ENCODE assay signal across 20 mouse cellular contexts in the genomic region with DNA sequence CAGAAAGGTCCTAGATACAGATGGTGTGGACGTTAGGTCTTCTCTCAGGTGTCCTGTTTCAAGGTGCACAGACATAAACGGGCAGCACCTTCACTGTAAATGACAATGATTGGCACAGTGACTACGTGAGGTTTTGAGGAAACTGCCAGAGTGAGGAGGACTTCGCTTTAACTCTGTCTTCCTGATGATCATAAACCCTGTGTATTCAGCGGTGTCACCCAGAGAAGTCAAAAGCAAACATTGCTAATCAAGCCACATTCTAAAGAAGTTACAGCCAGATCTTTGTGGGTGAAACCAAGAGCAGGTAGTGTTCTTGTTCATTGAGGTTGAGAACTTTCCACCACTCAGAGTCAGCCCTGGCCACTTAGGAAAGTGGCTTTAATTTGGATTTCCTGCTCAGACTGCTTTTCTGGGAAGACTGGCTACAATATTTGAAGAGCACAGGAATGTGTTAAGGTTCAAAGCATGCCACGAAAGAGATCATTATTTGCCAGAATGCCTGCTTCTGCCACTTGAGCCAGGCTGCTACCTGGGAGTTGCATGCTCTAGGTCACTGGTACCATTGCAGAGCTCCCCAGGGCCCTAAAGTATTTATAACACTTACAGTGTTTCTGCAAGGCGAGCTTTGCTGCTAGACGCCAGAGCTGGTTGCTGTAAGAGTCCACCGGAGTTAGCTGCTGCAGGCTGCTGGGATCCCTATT. TPM values are rescaled to one million over a fixed set of nuclear protein-coding genes. Genes with fewer than 3 reads are reported as not detected.
A peak's percentile ranks its signal among the peaks of the same experiment; 100 is the strongest.
DNase-seq lines count a peak whose midpoint lies in the region; ATAC-seq and TF ChIP-seq lines count a peak whose summit lies in the region.
"Had no signal": no experiment of that assay in that cellular context is flagged by ENCODE, and none has a peak within 500 bp of the region (broad histone marks: within the 10 kb centered on the region; RNA-seq: fewer than 3 reads in every experiment).

No protein-coding gene starts in this region.

- ATAC-seq in embryonic facial prominence, embryonic 14.5 days (ENCODE audit: low read depth): no peak
- ATAC-seq in limb, embryonic 13.5 days (ENCODE audit: low FRiP score, low read depth): no peak
- ATAC-seq in lung, postnatal 0 days: peak; percentile 26; the same call in 1 of the 2 replicates
- ATAC-seq: forebrain, embryonic 13.5 days; intestine, embryonic 15.5 days had no signal

- WGBS in embryonic facial prominence, embryonic 14.5 days: 59% methylated on average over 9 of the region's 9 CpGs
- WGBS in embryonic facial prominence, embryonic 10.5 days: 68% methylated on average over 9 of the region's 9 CpGs
- WGBS in limb, embryonic 13.5 days: 47% methylated on average over 9 of the region's 9 CpGs
- 67% methylated on average over 9 of the region's 9 CpGs for WGBS in limb, embryonic 10.5 days
- 46% methylated on average over 9 of the region's 9 CpGs for WGBS in lung, postnatal 0 days

- peak; percentile 11 for DNase-seq in embryonic facial prominence, embryonic 14.5 days (ENCODE audit: low spot score)
- no peak for DNase-seq in embryonic facial prominence, embryonic 10.5 days (ENCODE audit: low spot score)
- no peak for DNase-seq in limb, embryonic 10.5 days (ENCODE audit: low spot score)
- peak; percentile 31 for DNase-seq in lung, postnatal 0 days (ENCODE audit: low spot score)
- DNase-seq in lung, postnatal 25 days (ENCODE audit: low spot score): no peak
- DNase-seq: adrenal gland, adult 8-10 months; cerebellum, adult 18-20 months; cerebellum, adult 9-11 months; cerebellum, postnatal 36 days; gastrocnemius, adult 2 months; gastrocnemius, postnatal 25 days; heart, postnatal 14 days had no signal

- no peak for TF ChIP-seq EP300 in lung, postnatal 0 days (IDR thresholded peaks at IDR 0.05)

- H3K27ac ChIP-seq in embryonic facial prominence, embryonic 14.5 days (replicated peaks; ENCODE audit: low read depth, low read length): no peak overlapping the region
- no peak overlapping the region for H3K27ac ChIP-seq in embryonic facial prominence, embryonic 10.5 days (replicated peaks)
- peak overlapping the region; percentile 28; the same call in 1 of the 2 replicates for H3K27ac ChIP-seq in limb, embryonic 13.5 days
- no peak overlapping the region for H3K27ac ChIP-seq in limb, embryonic 10.5 days
- H3K27ac ChIP-seq in lung, postnatal 0 days (ENCODE audit: low read length): no peak overlapping the region
- H3K27ac ChIP-seq: embryonic facial prominence, embryonic 12.5 days; forebrain, embryonic 13.5 days; gastrocnemius, adult 2 months; heart, embryonic 15.5 days; hindbrain, embryonic 10.5 days; hindbrain, embryonic 14.5 days; intestine, embryonic 15.5 days had no signal

- no peak overlapping the region for H3K4me3 ChIP-seq in embryonic facial prominence, embryonic 14.5 days (ENCODE audit: low read depth, low read length)
- no peak overlapping the region for H3K4me3 ChIP-seq in embryonic facial prominence, embryonic 10.5 days
- H3K4me3 ChIP-seq in limb, embryonic 13.5 days: no peak overlapping the region
- H3K4me3 ChIP-seq in limb, embryonic 10.5 days: no peak overlapping the region
- no peak overlapping the region for H3K4me3 ChIP-seq in lung, postnatal 0 days (ENCODE audit: low read depth, low read length)
- H3K4me3 ChIP-seq: embryonic facial prominence, embryonic 12.5 days; forebrain, embryonic 13.5 days; gastrocnemius, adult 2 months; heart, embryonic 15.5 days; hindbrain, embryonic 10.5 days; intestine, embryonic 15.5 days had no signal

- H3K9ac ChIP-seq in embryonic facial prominence, embryonic 14.5 days (ENCODE audit: low read depth, low read length): no peak overlapping the region
- no peak overlapping the region for H3K9ac ChIP-seq in limb, embryonic 13.5 days
- H3K9ac ChIP-seq in lung, postnatal 0 days (replicated peaks; ENCODE audit: low read depth): no peak overlapping the region
- H3K9ac ChIP-seq: embryonic facial prominence, embryonic 12.5 days; forebrain, embryonic 13.5 days; heart, embryonic 15.5 days; hindbrain, embryonic 14.5 days; intestine, embryonic 15.5 days had no signal

- H3K4me2 ChIP-seq in embryonic facial prominence, embryonic 14.5 days (ENCODE audit: low read depth, low read length): no peak overlapping the region
- H3K4me2 ChIP-seq in limb, embryonic 13.5 days (replicated peaks): no peak overlapping the region; the same call in 1 of the 2 replicates
- H3K4me2 ChIP-seq in lung, postnatal 0 days (replicated peaks; ENCODE audit: low read depth, low read length): no peak overlapping the region
- H3K4me2 ChIP-seq: embryonic facial prominence, embryonic 12.5 days; forebrain, embryonic 13.5 days; heart, embryonic 11.5 days; heart, embryonic 15.5 days; hindbrain, embryonic 14.5 days; intestine, embryonic 15.5 days had no signal

- no peaks in the 10 kb centered on the region for H3K9me3 ChIP-seq in embryonic facial prominence, embryonic 14.5 days (ENCODE audit: control insufficient read depth, low read length)
- H3K9me3 ChIP-seq in embryonic facial prominence, embryonic 10.5 days: no peaks in the 10 kb centered on the region
- no peaks in the 10 kb centered on the region for H3K9me3 ChIP-seq in limb, embryonic 13.5 days
- H3K9me3 ChIP-seq in limb, embryonic 10.5 days (replicated peaks): no peaks in the 10 kb centered on the region
- no peaks in the 10 kb centered on the region for H3K9me3 ChIP-seq in lung, postnatal 0 days (ENCODE audit: low read length)
- H3K9me3 ChIP-seq: embryonic facial prominence, embryonic 12.5 days; forebrain, embryonic 13.5 days; heart, embryonic 15.5 days; hindbrain, embryonic 10.5 days; intestine, embryonic 15.5 days had no signal

- no peaks in the 10 kb centered on the region for H3K36me3 ChIP-seq in embryonic facial prominence, embryonic 14.5 days (ENCODE audit: control insufficient read depth, insufficient read depth, low read length)
- no peaks in the 10 kb centered on the region for H3K36me3 ChIP-seq in embryonic facial prominence, embryonic 10.5 days (replicated peaks)
- no peaks in the 10 kb centered on the region for H3K36me3 ChIP-seq in limb, embryonic 13.5 days
- no peaks in the 10 kb centered on the region for H3K36me3 ChIP-seq in limb, embryonic 10.5 days
- H3K36me3 ChIP-seq in lung, postnatal 0 days (ENCODE audit: insufficient read depth, low read length): no peaks in the 10 kb centered on the region
- H3K36me3 ChIP-seq: embryonic facial prominence, embryonic 12.5 days; heart, embryonic 15.5 days; hindbrain, embryonic 10.5 days; intestine, embryonic 15.5 days had no signal

- H3K4me1 ChIP-seq in embryonic facial prominence, embryonic 14.5 days (ENCODE audit: control insufficient read depth, insufficient read depth, low read length): no peaks in the 10 kb centered on the region
- H3K4me1 ChIP-seq in embryonic facial prominence, embryonic 10.5 days: peaks cover 7% of the 10 kb centered on the region; the same call in 1 of the 2 replicates
- peaks cover 28% of the 10 kb centered on the region for H3K4me1 ChIP-seq in limb, embryonic 13.5 days
- peaks cover 9% of the 10 kb centered on the region; the same call in 1 of the 2 replicates for H3K4me1 ChIP-seq in limb, embryonic 10.5 days
- H3K4me1 ChIP-seq in lung, postnatal 0 days (ENCODE audit: insufficient read depth, low read depth, low read length): no peaks in the 10 kb centered on the region
- H3K4me1 ChIP-seq: forebrain, embryonic 13.5 days; heart, embryonic 15.5 days; hindbrain, embryonic 10.5 days; intestine, embryonic 15.5 days had no signal

- H3K27me3 ChIP-seq in embryonic facial prominence, embryonic 14.5 days (replicated peaks; ENCODE audit: control insufficient read depth, insufficient read depth, low read length): no peaks in the 10 kb centered on the region; the same call in 1 of the 2 replicates
- peaks cover 4% of the 10 kb centered on the region; the same call in 1 of the 2 replicates for H3K27me3 ChIP-seq in embryonic facial prominence, embryonic 10.5 days (replicated peaks; ENCODE audit: low read depth, poor library complexity, severe bottlenecking)
- peaks cover 49% of the 10 kb centered on the region for H3K27me3 ChIP-seq in limb, embryonic 13.5 days
- peaks cover 93% of the 10 kb centered on the region for H3K27me3 ChIP-seq in limb, embryonic 10.5 days (ENCODE audit: low read depth, poor library complexity, severe bottlenecking)
- H3K27me3 ChIP-seq in lung, postnatal 0 days (replicated peaks; ENCODE audit: insufficient read depth, low read length): no peaks in the 10 kb centered on the region
- H3K27me3 ChIP-seq: embryonic facial prominence, embryonic 12.5 days; forebrain, embryonic 13.5 days; heart, embryonic 15.5 days; intestine, embryonic 15.5 days had no signal

- no peak for TF ChIP-seq CTCF in lung, postnatal 0 days (IDR thresholded peaks at IDR 0.05)

RNA-seq across cellular contexts. Expression of a gene that starts 35.5 kb away (rescaled TPM):
- polyA plus RNA-seq in embryonic facial prominence, embryonic 14.5 days (2014; fragmentation: Nextera tagmentation; extraction: Ambion mirVana): not detected in 2 replicates
- polyA plus RNA-seq in embryonic facial prominence, embryonic 10.5 days (2016; fragmentation: Nextera tagmentation; extraction: Ambion mirVana): not detected in 2 replicates
- 0.17 TPM in 1 of 2 replicates, not detected in the other for polyA plus RNA-seq in limb, embryonic 13.5 days (2015; fragmentation: Nextera tagmentation; extraction: Ambion mirVana)
- not detected in 2 replicates for polyA plus RNA-seq in limb, embryonic 10.5 days (2016; fragmentation: Nextera tagmentation; extraction: Ambion mirVana)
- polyA plus RNA-seq in lung, postnatal 0 days (2015; fragmentation: Nextera tagmentation; extraction: Ambion mirVana): 0.99 and 1.1 TPM in 2 replicates
- polyA plus RNA-seq: embryonic facial prominence, embryonic 12.5 days; forebrain, embryonic 13.5 days; heart, embryonic 11.5 days; hindbrain, embryonic 10.5 days; hindbrain, embryonic 14.5 days; intestine, embryonic 15.5 days had no signal

RNA-seq across cellular contexts. Expression of a gene that starts 37.5 kb away (rescaled TPM):
- polyA plus RNA-seq in embryonic facial prominence, embryonic 14.5 days (2014; fragmentation: Nextera tagmentation; extraction: Ambion mirVana): 74.7 and 86.9 TPM in 2 replicates
- 52.1 and 53.1 TPM in 2 replicates for polyA plus RNA-seq in embryonic facial prominence, embryonic 10.5 days (2016; fragmentation: Nextera tagmentation; extraction: Ambion mirVana)
- polyA plus RNA-seq in limb, embryonic 13.5 days (2015; fragmentation: Nextera tagmentation; extraction: Ambion mirVana): 33.1 and 33.7 TPM in 2 replicates
- 45.7 and 47.6 TPM in 2 replicates for polyA plus RNA-seq in limb, embryonic 10.5 days (2016; fragmentation: Nextera tagmentation; extraction: Ambion mirVana)
- polyA plus RNA-seq in lung, postnatal 0 days (2015; fragmentation: Nextera tagmentation; extraction: Ambion mirVana): 67.5 and 70.1 TPM in 2 replicates

Comparison
In these comparisons a context has a peak if more than half of its experiments do, and no peak if none do; other contexts are left out.
1. DNase-seq: peak in embryonic facial prominence, embryonic 14.5 days (single experiment) and lung, postnatal 0 days (single experiment); none in embryonic facial prominence, embryonic 10.5 days (single experiment), limb, embryonic 10.5 days (single experiment) and lung, postnatal 25 days (single experiment).